Mouse (Mus musculus) olfactory bulb, adult 2 months (tissue): ENCODE data around the gene Stpg1.

Experiments
- CTCF ChIP-seq: fragments of 200-500 bp; IDR thresholded peaks from 2 replicates; pipeline ENCODE4 v1.5.1; 2012; ENCODE audit warnings: low read depth, mild to moderate bottlenecking, low read length, moderate library complexity; ENCODE audit not compliant: insufficient read depth
- POLR2A ChIP-seq: fragments of 200-500 bp; IDR thresholded peaks from 2 replicates; pipeline ENCODE4 v1.6.1; 2012; ENCODE audit warnings: mild to moderate bottlenecking, low read depth, low read length, moderate library complexity; ENCODE audit not compliant: insufficient read depth

DNA sequence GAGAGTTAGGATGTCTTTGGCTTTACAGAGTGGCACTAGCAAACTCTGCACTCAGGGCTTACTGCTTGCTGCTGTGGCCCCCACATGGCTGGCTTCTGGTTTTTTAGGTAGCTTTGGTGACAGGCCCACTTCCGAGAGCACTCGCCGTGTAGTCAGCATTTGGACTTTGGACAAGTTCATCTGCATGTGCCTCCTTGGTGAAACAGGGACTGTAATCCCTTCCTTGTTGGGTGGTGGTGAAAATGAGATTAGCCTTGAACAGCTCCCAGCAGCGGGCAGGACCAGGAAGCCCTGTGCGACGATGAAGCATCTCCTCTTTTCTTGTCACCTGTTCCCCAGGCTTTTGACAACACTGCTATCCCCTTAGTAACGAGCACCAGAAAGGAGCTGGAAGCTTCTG lies 19.3 kb downstream of the Stpg1 start:
- TF ChIP-seq POLR2A (no peak), CTCF (no peak)
